Mouse (Mus musculus): ENCODE data around the gene Dmwd. TPM values are rescaled to one million over a fixed set of nuclear protein-coding genes. Genes with fewer than 3 reads are reported as not detected.

Dmwd gene
- polyA plus RNA-seq, 1 experiment = 83.1 TPM

GRCm38 (mm10) chr7:19086042-19086441, 10.0 kb downstream of the Dmwd start:
- TF ChIP-seq USF1 (IDR thresholded peaks at IDR 0.05; ENCODE audit: low read depth) (peak; percentile 81), MAX (IDR thresholded peaks at IDR 0.05) (no peak), CEBPB (IDR thresholded peaks at IDR 0.05; ENCODE audit: low read depth) (no peak), MYOG (IDR thresholded peaks at IDR 0.05; ENCODE audit: control insufficient read depth, extremely low read depth, insufficient read length) (no peak)
- Histone ChIP-seq H3K79me2 (ENCODE audit: control insufficient read depth, insufficient read depth) (peaks cover 26% of the 10 kb centered on the region), H3K27me3 (ENCODE audit: control insufficient read depth, insufficient read depth, insufficient read length) (no peaks in the 10 kb centered on the region), H3K79me3 (ENCODE audit: low read depth) (peaks cover 5% of the 10 kb centered on the region), H3K36me3 (ENCODE audit: control insufficient read depth, insufficient read depth) (peaks cover 57% of the 10 kb centered on the region), H3ac (ENCODE audit: control insufficient read depth, insufficient read length, low read depth) (peak overlapping the region; percentile 88), H3K4me3 (ENCODE audit: insufficient read depth, poor library complexity, severe bottlenecking) (peak overlapping the region; percentile 37)

- no peaks in the 10 kb centered on the region for H3K27me3 ChIP-seq (ENCODE audit: control insufficient read depth, insufficient read depth, insufficient read length)
- H3K79me3 ChIP-seq (ENCODE audit: low read depth) = no peaks in the 10 kb centered on the region
- peaks cover 52% of the 10 kb centered on the region for H3K36me3 ChIP-seq (ENCODE audit: control insufficient read depth, insufficient read depth)
- H3K4me3 ChIP-seq (ENCODE audit: insufficient read depth, poor library complexity, severe bottlenecking) = no peak overlapping the region
- H3ac ChIP-seq (ENCODE audit: control insufficient read depth, insufficient read length, low read depth) = peak overlapping the region; percentile 19
- TF ChIP-seq MYOG (IDR thresholded peaks at IDR 0.05; ENCODE audit: control insufficient read depth, extremely low read depth, insufficient read length) = no peak
- no peak for TF ChIP-seq FOSL1 (IDR thresholded peaks at IDR 0.05; ENCODE audit: insufficient read depth, low read length, poor library complexity, severe bottlenecking)
- TF ChIP-seq CEBPB (IDR thresholded peaks at IDR 0.05; ENCODE audit: low read depth) = no peak
- no peak for TF ChIP-seq CTCF (IDR thresholded peaks at IDR 0.05; ENCODE audit: control insufficient read depth, insufficient read depth, insufficient read length)
- TF ChIP-seq USF1 (IDR thresholded peaks at IDR 0.05; ENCODE audit: low read depth) = no peak
- TF ChIP-seq MAX (IDR thresholded peaks at IDR 0.05) = no peak
- no peak for TF ChIP-seq MYOD1 (IDR thresholded peaks at IDR 0.05; ENCODE audit: control insufficient read depth, insufficient read length, low read depth)
- H3K79me2 ChIP-seq (ENCODE audit: control insufficient read depth, insufficient read depth) = peaks cover 18% of the 10 kb centered on the region
These were observed 10.7 kb downstream of the Dmwd start for GRCm38 (mm10) chr7:19086760-19087159.

GRCm38 (mm10) chr7:19088813-19089212, 12.8 kb downstream of the Dmwd start:
- peaks cover 16% of the 10 kb centered on the region for H3K79me2 ChIP-seq (ENCODE audit: control insufficient read depth, insufficient read depth)
- no peak overlapping the region for H3K4me3 ChIP-seq (ENCODE audit: insufficient read depth, poor library complexity, severe bottlenecking)
- H3K27me3 ChIP-seq (ENCODE audit: control insufficient read depth, insufficient read depth, insufficient read length) = no peaks in the 10 kb centered on the region
- H3K79me3 ChIP-seq (ENCODE audit: low read depth) = no peaks in the 10 kb centered on the region
- no peak for TF ChIP-seq CEBPB (IDR thresholded peaks at IDR 0.05; ENCODE audit: low read depth)
- TF ChIP-seq MYOG (IDR thresholded peaks at IDR 0.05; ENCODE audit: control insufficient read depth, extremely low read depth, insufficient read length) = no peak
- peak; percentile 56 for TF ChIP-seq CTCF (IDR thresholded peaks at IDR 0.05; ENCODE audit: control insufficient read depth, insufficient read depth, insufficient read length)
- TF ChIP-seq FOSL1 (IDR thresholded peaks at IDR 0.05; ENCODE audit: insufficient read depth, low read length, poor library complexity, severe bottlenecking) = no peak
- no peak for TF ChIP-seq MAX (IDR thresholded peaks at IDR 0.05)
- TF ChIP-seq USF1 (IDR thresholded peaks at IDR 0.05; ENCODE audit: low read depth) = no peak
- TF ChIP-seq MYOD1 (IDR thresholded peaks at IDR 0.05; ENCODE audit: control insufficient read depth, insufficient read length, low read depth) = no peak
- no peak overlapping the region for H3ac ChIP-seq (ENCODE audit: control insufficient read depth, insufficient read length, low read depth)
- H3K36me3 ChIP-seq (ENCODE audit: control insufficient read depth, insufficient read depth) = peaks cover 53% of the 10 kb centered on the region

GRCm38 (mm10) chr7:19091913-19092312, 15.9 kb downstream of the Dmwd start:
- H3K4me3 ChIP-seq (ENCODE audit: insufficient read depth, poor library complexity, severe bottlenecking) = no peak overlapping the region
- TF ChIP-seq MAX (IDR thresholded peaks at IDR 0.05) = no peak
- no peak for TF ChIP-seq MYOD1 (IDR thresholded peaks at IDR 0.05; ENCODE audit: control insufficient read depth, insufficient read length, low read depth)
- no peak for TF ChIP-seq FOSL1 (IDR thresholded peaks at IDR 0.05; ENCODE audit: insufficient read depth, low read length, poor library complexity, severe bottlenecking)
- TF ChIP-seq CEBPB (IDR thresholded peaks at IDR 0.05; ENCODE audit: low read depth) = no peak
- TF ChIP-seq CTCF (IDR thresholded peaks at IDR 0.05; ENCODE audit: control insufficient read depth, insufficient read depth, insufficient read length) = no peak
- H3K79me2 ChIP-seq (ENCODE audit: control insufficient read depth, insufficient read depth) = no peaks in the 10 kb centered on the region
- no peaks in the 10 kb centered on the region for H3K27me3 ChIP-seq (ENCODE audit: control insufficient read depth, insufficient read depth, insufficient read length)
- H3K79me3 ChIP-seq (ENCODE audit: low read depth) = no peaks in the 10 kb centered on the region
- peaks cover 45% of the 10 kb centered on the region for H3K36me3 ChIP-seq (ENCODE audit: control insufficient read depth, insufficient read depth)
- no peak overlapping the region for H3ac ChIP-seq (ENCODE audit: control insufficient read depth, insufficient read length, low read depth)

- Histone ChIP-seq H3K27me3 (ENCODE audit: control insufficient read depth, insufficient read depth, insufficient read length) (no peaks in the 10 kb centered on the region), H3K4me3 (ENCODE audit: insufficient read depth, poor library complexity, severe bottlenecking) (no peak overlapping the region), H3K79me2 (ENCODE audit: control insufficient read depth, insufficient read depth) (no peaks in the 10 kb centered on the region), H3K79me3 (ENCODE audit: low read depth) (no peaks in the 10 kb centered on the region), H3K36me3 (ENCODE audit: control insufficient read depth, insufficient read depth) (peaks cover 38% of the 10 kb centered on the region), H3ac (ENCODE audit: control insufficient read depth, insufficient read length, low read depth) (no peak overlapping the region)
- TF ChIP-seq MYOD1 (IDR thresholded peaks at IDR 0.05; ENCODE audit: control insufficient read depth, insufficient read length, low read depth) (no peak), CTCF (IDR thresholded peaks at IDR 0.05; ENCODE audit: control insufficient read depth, insufficient read depth, insufficient read length) (no peak), MAX (IDR thresholded peaks at IDR 0.05) (no peak), MYOG (IDR thresholded peaks at IDR 0.05; ENCODE audit: control insufficient read depth, extremely low read depth, insufficient read length) (no peak), FOSL1 (IDR thresholded peaks at IDR 0.05; ENCODE audit: insufficient read depth, low read length, poor library complexity, severe bottlenecking) (no peak), CEBPB (IDR thresholded peaks at IDR 0.05; ENCODE audit: low read depth) (no peak), USF1 (IDR thresholded peaks at IDR 0.05; ENCODE audit: low read depth) (no peak)
These were observed 16.6 kb downstream of the Dmwd start for GRCm38 (mm10) chr7:19092381-19093173.

GRCm38 (mm10) chr7:19093174-19093521, 17.1 kb downstream of the Dmwd start:
- Histone ChIP-seq H3K27me3 (ENCODE audit: control insufficient read depth, insufficient read depth, insufficient read length) (no peaks in the 10 kb centered on the region), H3K79me3 (ENCODE audit: low read depth) (no peaks in the 10 kb centered on the region), H3K4me3 (ENCODE audit: insufficient read depth, poor library complexity, severe bottlenecking) (no peak overlapping the region), H3K79me2 (ENCODE audit: control insufficient read depth, insufficient read depth) (no peaks in the 10 kb centered on the region), H3K36me3 (ENCODE audit: control insufficient read depth, insufficient read depth) (peaks cover 33% of the 10 kb centered on the region), H3ac (ENCODE audit: control insufficient read depth, insufficient read length, low read depth) (no peak overlapping the region)
- peak; percentile 92 for TF ChIP-seq CTCF (IDR thresholded peaks at IDR 0.05; ENCODE audit: control insufficient read depth, insufficient read depth, insufficient read length)
- no peak for TF ChIP-seq FOSL1 (IDR thresholded peaks at IDR 0.05; ENCODE audit: insufficient read depth, low read length, poor library complexity, severe bottlenecking)

Data from C2C12 (cell line).